Mouse (Mus musculus) megakaryocyte progenitor cell, adult 5-6 weeks (primary cell): ENCODE data around the gene Cnp. TPM values are rescaled to one million over a fixed set of nuclear protein-coding genes. Genes with fewer than 3 reads are reported as not detected.
A peak's percentile ranks its signal among the peaks of the same experiment; 100 is the strongest.
"Not testable (repeated sequence)": the region's sequence is repeated elsewhere in the genome, so short reads cannot be mapped to it uniquely, and the experiment has no call there.

Source experiments
- ATAC-seq: replicated peaks from 2 replicates; pipeline ENCODE4 v1.8.0; 2016; ENCODE audit warnings: mild to moderate bottlenecking, moderate TSS enrichment, inconsistent platforms; ENCODE audit not compliant: poor library complexity
- total RNA-seq, 2 experiments: library from RNA; stranded (forward) in 1 of 2; stranded (reverse) in 1 of 2; fragments of 157-497, 149-512 nt in 1 of 2; fragments of 200-1000 nt in 1 of 2; gene quantifications; 2 replicates each; pipeline versions ENCODE4 v1.2.3 to v1.2.4; 2015 to 2017

Gene Cnp
- total RNA-seq, 2 experiments from 2014 or later: 6.9 to 16.2 TPM

- no peak; the same call in 1 of the 2 replicates for ATAC-seq
Measured at GRCm38 (mm10) chr11:100584561-100584961, 9.9 kb downstream of the Cnp start.

GRCm38 (mm10) chr11:100585148-100585547, 10.4 kb downstream of the Cnp start:
- no peak for ATAC-seq

GRCm38 (mm10) chr11:100588462-100588861, 13.8 kb downstream of the Cnp start:
- ATAC-seq: no peak

- ATAC-seq: no peak
Measured at GRCm38 (mm10) chr11:100592346-100593046, 17.8 kb downstream of the Cnp start.

GRCm38 (mm10) chr11:100594608-100595007, 19.9 kb downstream of the Cnp start:
- no peak for ATAC-seq

GRCm38 (mm10) chr11:100595533-100595932, 20.8 kb downstream of the Cnp start:
- ATAC-seq: no peak

- ATAC-seq: no peak
Measured at GRCm38 (mm10) chr11:100598074-100598473, 23.4 kb downstream of the Cnp start.

GRCm38 (mm10) chr11:100601372-100601771, 26.7 kb downstream of the Cnp start:
- ATAC-seq: 0 out of 2 replicates have a peak, but pooled peaks have one; percentile 23

- no peak for ATAC-seq
Measured at GRCm38 (mm10) chr11:100603155-100603554, 28.5 kb downstream of the Cnp start.

GRCm38 (mm10) chr11:100603813-100604212, 29.1 kb downstream of the Cnp start:
- ATAC-seq: no peak

- ATAC-seq: no peak
Measured at GRCm38 (mm10) chr11:100604321-100605005, 29.8 kb downstream of the Cnp start.

- ATAC-seq: 0 out of 2 replicates have a peak, but pooled peaks have one; percentile 26
Measured at GRCm38 (mm10) chr11:100605451-100605850, 30.7 kb downstream of the Cnp start.

- no peak for ATAC-seq
Measured at GRCm38 (mm10) chr11:100607121-100607520, 32.4 kb downstream of the Cnp start.

- ATAC-seq: no peak
Measured at GRCm38 (mm10) chr11:100608796-100609195, 34.1 kb downstream of the Cnp start.

- no peak for ATAC-seq
Measured at GRCm38 (mm10) chr11:100609355-100609996, 34.8 kb downstream of the Cnp start.

- no peak for ATAC-seq
Measured at GRCm38 (mm10) chr11:100609997-100610680, 35.4 kb downstream of the Cnp start.

GRCm38 (mm10) chr11:100611627-100612026, 36.9 kb downstream of the Cnp start:
- no peak for ATAC-seq

GRCm38 (mm10) chr11:100613241-100613640, 38.5 kb downstream of the Cnp start:
- no peak for ATAC-seq

- no peak for ATAC-seq
Measured at GRCm38 (mm10) chr11:100616332-100616731, 41.6 kb downstream of the Cnp start.

GRCm38 (mm10) chr11:100616836-100617235, 42.1 kb downstream of the Cnp start:
- not testable (repeated sequence) for ATAC-seq

GRCm38 (mm10) chr11:100617480-100617879, 42.8 kb downstream of the Cnp start:
- no peak for ATAC-seq
